Mouse (Mus musculus): ENCODE measurements around the gene Cmtm8.
A peak's percentile ranks its signal among the peaks of the same experiment; 100 is the strongest.

Gene Cmtm8

GRCm38 (mm10) chr9:114821548-114822289 is 22.2 kb downstream of the Cmtm8 start:
- no peak for DNase-seq

GRCm38 (mm10) chr9:114818918-114819317 is 25.0 kb downstream of the Cmtm8 start:
- no peak for DNase-seq

- DNase-seq = no peak
Observed at GRCm38 (mm10) chr9:114817012-114817411, 26.9 kb downstream of the Cmtm8 start.

GRCm38 (mm10) chr9:114816121-114816520 is 27.8 kb downstream of the Cmtm8 start:
- DNase-seq = no peak

- DNase-seq = peak; percentile 24
Observed at GRCm38 (mm10) chr9:114815315-114815714, 28.6 kb downstream of the Cmtm8 start.

- DNase-seq = no peak
Observed at GRCm38 (mm10) chr9:114812001-114812400, 32.0 kb downstream of the Cmtm8 start.

- no peak for DNase-seq
Observed at GRCm38 (mm10) chr9:114810837-114811236, 33.1 kb downstream of the Cmtm8 start.

- DNase-seq = no peak
Observed at GRCm38 (mm10) chr9:114808671-114809070, 35.3 kb downstream of the Cmtm8 start.

GRCm38 (mm10) chr9:114807261-114807660 is 36.7 kb downstream of the Cmtm8 start:
- DNase-seq = no peak

GRCm38 (mm10) chr9:114805151-114805671 is 38.7 kb downstream of the Cmtm8 start:
- DNase-seq = no peak

GRCm38 (mm10) chr9:114802191-114802590 is 41.8 kb downstream of the Cmtm8 start:
- no peak for DNase-seq

GRCm38 (mm10) chr9:114801301-114801700 is 42.7 kb downstream of the Cmtm8 start:
- DNase-seq = no peak

GRCm38 (mm10) chr9:114799498-114800107 is 44.4 kb downstream of the Cmtm8 start:
- DNase-seq = no peak

GRCm38 (mm10) chr9:114798845-114799244 is 45.1 kb downstream of the Cmtm8 start:
- DNase-seq = no peak

- peak; percentile 72 for DNase-seq
Observed at GRCm38 (mm10) chr9:114797329-114798004, 46.5 kb downstream of the Cmtm8 start.

- no peak for DNase-seq
Observed at GRCm38 (mm10) chr9:114796473-114797050, 47.4 kb downstream of the Cmtm8 start.

- no peak for DNase-seq
Observed at GRCm38 (mm10) chr9:114794491-114794890, 49.5 kb downstream of the Cmtm8 start.

- DNase-seq = no peak
Observed at GRCm38 (mm10) chr9:114793764-114794295, 50.1 kb downstream of the Cmtm8 start.

GRCm38 (mm10) chr9:114789989-114790388 is 54.0 kb downstream of the Cmtm8 start:
- DNase-seq = no peak

GRCm38 (mm10) chr9:114789557-114789956 is 54.4 kb downstream of the Cmtm8 start:
- DNase-seq = no peak

GRCm38 (mm10) chr9:114788697-114789096 is 55.3 kb downstream of the Cmtm8 start:
- DNase-seq = no peak

GRCm38 (mm10) chr9:114787716-114788115 is 56.2 kb downstream of the Cmtm8 start:
- DNase-seq = no peak

GRCm38 (mm10) chr9:114787134-114787533 is 56.8 kb downstream of the Cmtm8 start:
- no peak for DNase-seq

Data from cerebellum, adult 9-11 months (tissue).